Mouse (Mus musculus) natural killer cell, adult 2 months (primary cell): Measurements from ENCODE around the gene Rbfox1.

Experiments
- DNase-seq, 2 experiments: peaks; one replicate each; pipeline ENCODE4 v3.0.0; 2022; ENCODE audit warnings: low spot score in 2 of 2

Gene Rbfox1

DNA sequence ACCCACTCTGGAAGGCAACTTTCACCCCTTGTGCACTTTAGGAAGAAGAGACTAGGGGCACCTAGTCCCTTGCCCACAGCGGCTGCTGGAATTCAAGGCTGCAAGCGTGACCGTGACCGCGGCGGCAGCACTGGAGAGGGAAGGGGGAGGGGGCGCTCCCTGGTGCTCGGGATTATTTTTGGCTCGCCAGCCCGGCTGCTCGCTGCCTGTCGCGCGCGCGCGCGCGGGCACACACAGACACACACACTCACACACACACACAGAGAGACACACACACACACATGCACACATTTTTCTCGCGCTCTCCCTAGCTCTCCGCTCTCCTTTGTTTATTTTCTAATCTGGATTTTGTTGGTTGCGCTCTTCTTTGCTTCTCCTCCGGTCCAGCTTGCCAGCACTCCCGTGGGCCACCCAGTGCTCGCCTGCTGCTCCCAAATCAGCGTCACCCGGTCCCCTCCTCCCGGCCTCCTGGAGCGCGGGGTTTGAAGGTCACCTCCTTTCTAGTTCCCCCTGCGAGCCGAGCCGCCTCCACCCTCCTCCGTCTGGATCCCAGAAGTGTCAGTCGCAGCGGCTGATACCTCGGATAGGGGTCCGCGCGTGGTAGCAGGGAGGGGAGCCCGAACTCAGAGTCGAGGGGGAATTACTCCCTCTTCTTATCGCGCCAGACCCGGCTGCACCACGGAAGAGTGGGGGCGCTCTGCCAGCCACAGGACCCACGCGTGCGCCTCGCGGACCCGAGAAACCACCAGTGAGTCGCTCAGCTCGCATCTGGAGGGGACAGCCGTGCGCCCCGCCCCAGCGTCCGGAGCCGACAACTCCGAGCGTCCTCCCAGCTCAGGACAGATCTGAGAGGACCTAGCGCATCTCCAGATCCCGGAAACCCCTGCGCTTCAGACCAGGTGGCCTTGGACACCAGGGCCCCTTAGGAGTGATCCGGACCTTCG is at the start of gene Rbfox1:
Gene Rbfox1 (plus strand): TSS at position 610 of the 944 bp plus-strand sequence.
- no peak for DNase-seq

DNA sequence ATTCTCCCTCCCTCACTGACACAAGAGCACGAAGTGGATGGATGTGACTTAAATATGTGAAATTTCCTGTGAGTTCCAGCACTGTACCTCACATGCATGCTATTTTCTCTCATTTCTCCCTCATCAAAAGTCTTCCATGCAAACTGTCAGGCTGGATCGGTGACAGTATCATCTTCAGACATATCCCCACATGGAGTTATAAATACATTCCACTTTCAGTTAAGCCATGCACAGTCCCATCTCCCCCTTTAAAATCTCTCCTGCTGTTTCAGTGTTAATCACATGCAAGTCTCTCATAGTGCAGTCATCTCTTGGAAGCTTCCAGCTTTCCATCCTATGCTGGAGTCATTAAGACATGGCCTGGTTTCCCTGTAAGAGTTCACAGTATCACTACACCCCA is 48.4 kb upstream of the Rbfox1 start:
- no peak for DNase-seq

DNA sequence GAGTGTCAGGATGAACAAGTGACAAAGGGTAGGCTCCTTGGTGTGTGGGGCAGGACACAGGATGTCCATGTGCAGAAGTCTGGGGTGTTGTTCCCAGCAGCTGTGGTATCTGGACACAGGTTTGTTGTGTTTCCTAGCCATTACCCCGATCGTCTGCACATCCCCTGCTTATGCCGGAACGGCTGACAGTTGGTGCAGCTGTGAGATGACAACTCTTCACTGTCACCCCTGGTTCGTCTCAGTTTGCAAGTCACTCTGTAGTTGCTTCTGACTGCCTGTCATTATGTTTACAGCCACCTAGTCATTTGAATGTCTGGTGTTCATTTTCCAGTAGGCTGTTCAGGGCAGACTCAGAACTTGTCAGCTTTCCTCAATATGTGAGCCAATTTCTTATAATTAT is 44.0 kb upstream of the Rbfox1 start:
- no peak for DNase-seq

DNA sequence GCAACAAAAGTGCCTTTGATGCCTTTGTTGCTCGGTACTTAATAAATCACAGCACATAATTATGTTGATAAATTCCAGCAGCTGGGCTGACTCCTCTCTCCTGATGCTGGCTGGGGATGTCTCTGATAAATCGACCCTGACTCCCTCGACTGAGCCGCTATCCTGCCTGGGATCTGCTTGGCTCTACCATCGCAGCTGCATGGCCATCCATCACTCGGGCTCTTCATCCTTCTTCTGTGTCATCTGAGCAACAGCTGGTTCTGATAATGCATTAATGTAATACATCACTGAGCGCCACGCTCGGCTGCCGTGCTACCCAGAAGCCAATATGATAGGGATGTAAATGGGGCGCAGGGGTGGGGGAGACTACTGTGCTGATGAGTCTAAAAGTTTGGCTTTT is 39.5 kb upstream of the Rbfox1 start:
- DNase-seq, result no peak

DNA sequence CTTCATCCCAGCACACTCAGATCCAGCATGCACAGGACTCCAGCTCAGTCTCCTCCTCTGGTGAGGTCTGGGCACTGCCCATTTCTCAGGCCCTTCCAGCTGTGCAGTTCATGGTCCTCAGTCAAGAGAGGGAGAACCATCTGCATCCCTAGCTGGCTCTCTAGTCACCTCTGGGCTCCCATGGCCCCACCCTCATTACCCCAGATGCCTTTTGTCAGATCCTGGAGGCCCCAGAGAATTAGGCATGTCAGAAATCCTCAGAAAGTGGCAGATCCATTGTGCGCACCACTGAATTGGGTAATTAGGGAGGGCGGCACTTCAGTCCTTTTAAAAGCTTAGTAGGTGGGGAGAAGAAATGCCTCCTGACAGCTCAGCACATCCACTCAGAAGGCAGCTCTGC is 32.1 kb upstream of the Rbfox1 start:
- DNase-seq, result no peak

DNA sequence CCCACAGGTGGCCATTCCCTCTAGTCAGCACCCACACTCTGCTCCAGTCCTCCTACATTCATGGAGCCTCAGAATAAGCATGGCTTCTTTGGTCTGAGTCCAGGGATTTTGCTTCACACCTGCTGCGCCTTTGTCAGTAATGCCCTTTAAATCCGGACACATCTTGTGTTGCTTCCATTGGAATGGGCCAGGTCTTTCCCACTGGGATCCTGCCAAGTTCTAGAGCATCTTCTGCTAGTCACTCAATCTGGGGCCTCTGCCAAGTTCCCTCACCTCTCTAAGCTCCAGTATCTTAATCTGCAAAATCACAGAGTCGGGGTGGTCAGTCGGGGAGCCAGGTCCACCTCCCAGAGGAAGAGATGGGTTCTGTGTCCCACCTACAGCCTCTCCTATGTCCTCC is 20.8 kb upstream of the Rbfox1 start:
- no peak for DNase-seq

DNA sequence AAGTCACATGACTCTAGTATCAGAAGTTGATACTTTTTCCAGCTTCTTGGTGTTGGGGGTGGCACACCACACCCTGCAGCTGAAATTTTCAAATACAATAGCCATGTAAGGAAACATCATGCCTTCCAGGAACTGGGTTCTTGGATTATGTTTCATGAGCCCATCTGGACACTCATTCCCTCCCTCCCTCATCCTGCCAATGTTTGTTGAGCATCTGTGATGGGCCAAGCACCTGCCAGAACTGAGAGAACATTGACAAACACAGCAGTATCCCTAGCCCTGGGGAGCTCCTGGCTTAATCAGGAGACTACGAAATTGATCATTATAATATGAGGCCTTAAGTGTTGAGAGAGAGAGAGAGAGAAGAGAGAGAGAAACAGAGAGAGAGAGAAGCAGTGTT is 18.2 kb upstream of the Rbfox1 start:
- DNase-seq, result no peak

DNA sequence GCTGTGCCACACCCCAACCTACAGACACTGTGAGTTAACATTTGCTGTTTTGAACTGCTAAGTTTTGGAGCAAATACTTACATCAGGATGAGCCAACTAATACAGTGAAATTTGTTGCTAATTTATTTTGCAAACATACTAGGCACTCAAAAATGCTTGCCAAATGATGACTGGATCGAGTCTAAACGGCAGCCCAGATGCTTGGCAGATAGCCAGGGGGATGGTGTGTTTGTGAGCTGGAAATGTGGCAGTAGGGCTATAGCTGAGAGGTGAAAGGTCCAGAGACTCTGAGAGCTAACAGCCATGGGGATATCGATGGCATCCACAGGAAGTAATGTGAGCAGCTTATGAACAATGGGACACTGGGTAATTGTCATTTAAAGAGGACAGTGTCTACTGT is 14.8 kb upstream of the Rbfox1 start:
- DNase-seq, result no peak

DNA sequence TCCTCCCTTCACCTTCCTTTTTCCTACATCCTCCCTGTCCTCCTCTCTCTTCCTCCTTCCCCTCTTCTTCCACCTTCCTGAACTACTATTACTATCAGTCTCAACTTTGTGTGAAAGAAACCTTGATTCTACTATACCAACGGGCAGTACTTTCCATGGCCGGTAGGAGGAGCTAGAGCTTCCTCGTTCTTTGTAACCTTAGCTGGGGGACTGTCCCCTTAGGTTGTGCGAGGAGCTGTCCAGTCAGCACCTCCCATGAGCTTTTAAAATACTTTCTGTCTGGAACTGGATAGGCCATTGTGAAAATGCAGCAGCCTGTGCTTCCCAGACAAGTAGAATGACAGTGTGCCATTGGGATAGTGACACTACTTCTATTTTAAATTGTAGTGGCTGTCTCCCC is 3.3 kb upstream of the Rbfox1 start:
- no peak for DNase-seq

DNA sequence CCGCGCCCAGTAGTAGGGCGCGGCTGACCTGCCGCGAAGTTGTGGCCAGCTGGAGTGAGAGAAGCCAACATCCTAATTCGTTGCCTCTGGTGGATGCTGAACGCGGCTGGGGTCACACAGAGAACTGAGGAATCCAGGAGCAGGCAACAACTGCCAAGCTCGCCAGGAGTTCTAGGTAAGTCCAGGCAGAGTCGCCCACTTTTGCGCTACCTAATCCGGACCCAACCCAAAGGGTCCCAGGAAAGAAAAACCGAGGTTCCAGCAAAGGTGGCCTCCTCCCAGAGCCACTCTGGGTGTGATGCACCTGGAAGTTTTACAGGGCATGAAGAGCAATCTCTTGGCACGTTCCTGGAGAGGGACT is 515 bp downstream of the Rbfox1 start:
- DNase-seq, result no peak

DNA sequence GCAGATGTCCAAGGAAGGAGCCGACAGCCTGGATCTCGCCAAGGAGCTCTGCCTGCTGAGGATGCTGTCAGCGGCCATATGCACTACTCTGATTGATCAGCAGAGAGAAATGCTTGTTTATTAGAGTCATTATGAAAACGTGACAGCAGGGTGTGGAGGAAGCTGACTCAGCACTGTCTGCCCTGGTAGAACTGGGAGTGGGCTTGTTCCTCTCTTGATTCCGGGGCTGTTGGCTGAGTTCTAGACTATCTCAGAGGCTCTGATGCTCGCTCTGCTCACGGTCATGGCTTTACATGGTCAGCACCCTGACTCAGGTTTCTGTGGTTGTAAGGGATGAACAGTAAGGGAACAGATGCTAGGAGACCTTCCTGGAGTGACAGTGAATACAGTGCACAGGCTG is 10.4 kb downstream of the Rbfox1 start:
- DNase-seq, result no peak

DNA sequence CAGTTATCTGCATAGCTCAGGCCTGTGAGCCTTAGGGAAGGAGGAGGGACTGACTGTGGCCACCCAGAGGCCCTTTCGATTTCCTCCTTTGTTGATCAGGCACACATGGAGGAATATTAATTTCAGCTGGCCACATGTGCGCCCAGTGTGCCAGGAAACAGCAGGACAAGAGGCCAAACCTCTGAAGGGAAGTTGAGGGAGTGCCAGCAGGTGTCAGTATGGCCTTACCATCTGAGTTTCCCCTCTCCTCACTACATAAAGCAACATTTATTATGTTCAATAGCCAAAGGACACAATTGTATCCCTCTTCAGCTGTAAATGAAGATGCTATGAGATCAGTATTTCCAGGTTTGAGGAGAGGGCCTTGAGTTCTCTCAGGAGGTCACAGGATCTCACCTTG is 13.2 kb downstream of the Rbfox1 start:
- DNase-seq, result no peak

DNA sequence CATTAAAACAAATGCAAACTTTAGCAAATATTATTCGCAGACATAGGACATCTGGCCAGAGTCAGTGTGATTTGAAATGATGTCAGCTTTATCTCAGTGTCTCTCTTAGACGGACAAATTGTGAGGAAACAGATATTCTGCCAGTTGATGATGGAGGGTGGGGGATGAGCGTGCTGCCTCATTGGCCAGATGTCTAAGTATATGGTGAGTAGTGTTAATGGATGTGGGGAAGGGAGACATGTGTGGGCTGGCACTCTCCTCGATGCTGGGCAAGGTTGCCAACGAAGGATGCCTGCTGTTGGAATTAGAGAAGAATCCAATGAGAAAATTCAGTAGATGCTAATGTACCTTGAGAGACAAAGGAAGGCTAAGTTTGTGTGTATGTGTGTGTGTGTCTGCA is 25.6 kb downstream of the Rbfox1 start:
- DNase-seq, result no peak

DNA sequence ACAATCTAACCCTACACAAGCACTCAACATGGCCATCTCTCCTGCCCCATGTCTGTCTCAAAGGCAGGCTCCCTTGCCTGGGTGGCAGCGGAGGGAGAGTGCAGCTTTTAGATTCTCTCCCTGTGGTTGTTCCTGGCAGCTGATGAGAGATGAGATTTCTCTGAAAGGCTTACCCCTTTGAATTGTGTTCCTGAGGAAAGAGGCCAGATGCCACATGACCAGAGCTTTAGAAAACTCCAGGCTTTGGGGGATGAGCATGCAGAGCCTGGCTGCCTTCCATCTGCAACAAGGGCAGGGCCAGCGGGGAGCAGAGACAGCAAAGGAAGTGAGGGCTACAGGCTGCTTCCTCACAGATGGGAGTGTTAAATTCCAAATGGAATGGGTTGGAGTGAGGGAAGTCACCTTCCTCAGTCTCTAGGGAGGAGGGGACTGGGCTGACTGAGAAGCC is 26.7 kb downstream of the Rbfox1 start:
- no peak for DNase-seq

DNA sequence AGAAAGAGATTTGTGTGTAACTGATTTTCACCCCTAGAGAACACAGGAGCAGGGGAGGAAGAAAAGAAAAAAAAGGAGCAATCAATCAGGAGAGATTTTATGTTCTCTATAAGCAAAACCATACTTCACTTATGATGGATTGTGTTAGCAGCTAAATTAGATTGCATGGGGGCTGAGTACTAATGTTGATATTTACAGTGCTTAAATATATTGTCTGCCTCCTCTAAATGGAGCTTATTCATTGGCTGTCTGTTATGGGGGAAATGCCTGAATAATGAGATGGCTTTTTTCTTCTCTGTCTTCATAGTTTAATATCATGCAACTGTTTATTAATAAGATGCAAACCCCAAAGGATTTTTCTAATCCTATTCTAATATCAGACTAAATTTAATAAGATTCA is 32.8 kb downstream of the Rbfox1 start:
- no peak for DNase-seq

DNA sequence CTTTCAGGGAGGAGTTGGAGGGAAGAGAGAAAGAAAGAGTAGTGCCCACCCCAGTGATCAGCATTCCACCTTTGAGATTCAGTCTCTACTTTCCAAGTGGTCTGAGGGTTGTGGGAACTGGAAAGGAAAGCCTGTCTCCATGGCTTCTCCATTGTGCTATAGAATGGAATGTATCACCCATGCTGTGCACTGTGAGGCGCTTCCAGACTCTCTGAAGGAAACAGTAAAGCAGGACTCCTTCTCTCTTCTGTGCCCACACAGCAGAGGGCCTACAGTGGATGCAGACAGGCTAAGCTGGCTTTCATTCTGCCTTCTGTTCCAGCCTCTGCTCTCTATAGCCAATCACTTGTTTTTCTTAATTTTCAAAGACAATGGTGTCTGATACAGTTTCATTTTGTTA is 41.8 kb downstream of the Rbfox1 start:
- DNase-seq, result no peak

DNA sequence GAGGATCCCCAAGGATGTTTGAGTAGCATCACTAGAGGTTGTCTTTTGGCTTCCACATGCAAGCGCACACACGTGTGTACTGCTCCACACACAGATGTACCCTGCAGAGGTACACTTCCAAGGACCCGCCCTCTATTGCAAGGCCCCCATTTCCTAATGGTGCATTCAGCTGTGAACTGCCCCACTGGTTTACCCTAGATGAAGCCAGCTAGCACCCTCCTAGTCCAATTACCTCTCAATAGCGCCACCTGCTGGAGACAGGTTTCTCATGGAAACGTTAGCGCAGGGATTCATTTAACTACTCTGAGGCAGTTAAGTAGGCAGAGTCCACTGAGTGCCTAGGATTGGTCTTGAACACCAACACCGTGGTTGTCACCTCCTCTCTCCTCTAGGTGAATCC is 46.5 kb downstream of the Rbfox1 start:
- no peak for DNase-seq

DNA sequence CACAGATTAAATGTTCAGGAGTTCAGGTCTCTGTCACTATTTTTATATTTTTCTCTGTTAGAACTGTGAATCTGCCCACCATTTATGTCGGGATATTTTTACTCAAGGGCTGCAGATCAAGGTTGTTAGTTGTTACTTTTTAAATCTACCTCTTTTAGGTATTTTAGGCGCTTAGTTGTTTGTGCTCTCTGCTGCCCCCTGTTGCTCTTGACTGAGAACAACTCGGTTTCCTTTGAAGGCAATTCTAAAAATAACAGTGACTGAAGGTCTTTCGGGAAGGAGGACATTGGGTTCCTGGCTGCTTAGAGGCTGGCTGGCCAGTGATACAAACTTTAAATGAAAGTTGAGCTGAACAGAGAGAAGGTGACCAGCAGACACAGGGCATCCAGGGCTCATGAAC is 54.9 kb downstream of the Rbfox1 start:
- DNase-seq, result no peak

DNA sequence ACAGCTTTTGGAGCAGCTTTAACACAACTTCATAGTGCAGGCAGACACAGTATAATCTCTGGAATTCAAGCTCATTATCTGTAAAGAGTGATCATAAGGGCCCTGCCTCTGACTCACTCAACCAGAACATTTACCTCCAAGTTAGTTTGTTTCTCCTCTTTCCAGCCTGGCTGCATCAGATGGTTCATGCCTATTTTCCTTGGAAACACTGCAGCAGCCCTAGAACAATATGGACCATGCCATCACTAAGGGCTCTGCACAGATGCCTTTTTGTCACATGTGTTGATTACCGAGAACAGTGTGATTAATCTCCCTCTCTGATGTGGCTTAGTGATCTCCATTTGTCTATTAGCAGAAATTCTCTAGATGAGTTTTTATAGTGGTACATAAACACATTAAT is 60.5 kb downstream of the Rbfox1 start:
- no peak for DNase-seq

DNA sequence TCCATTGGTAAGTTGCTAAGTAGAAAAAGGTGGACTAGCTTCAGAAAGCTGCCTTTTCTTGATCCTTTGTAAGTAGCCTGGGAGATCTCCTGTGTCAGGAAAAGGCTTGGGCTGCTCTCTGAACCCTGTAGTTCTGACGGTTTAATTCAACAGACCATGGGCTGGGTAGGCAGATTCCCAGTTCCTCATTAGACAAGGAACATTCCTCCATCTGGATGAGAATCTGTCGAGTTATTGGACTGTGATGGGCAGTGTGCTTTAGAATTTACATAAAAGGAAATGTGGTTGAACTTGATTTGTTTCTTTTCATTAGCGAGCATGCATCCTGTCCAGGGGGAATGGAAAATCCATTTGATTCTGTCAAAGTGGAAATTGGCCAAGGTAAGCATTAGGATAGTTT is 68.0 kb downstream of the Rbfox1 start:
- DNase-seq, result no peak

DNA sequence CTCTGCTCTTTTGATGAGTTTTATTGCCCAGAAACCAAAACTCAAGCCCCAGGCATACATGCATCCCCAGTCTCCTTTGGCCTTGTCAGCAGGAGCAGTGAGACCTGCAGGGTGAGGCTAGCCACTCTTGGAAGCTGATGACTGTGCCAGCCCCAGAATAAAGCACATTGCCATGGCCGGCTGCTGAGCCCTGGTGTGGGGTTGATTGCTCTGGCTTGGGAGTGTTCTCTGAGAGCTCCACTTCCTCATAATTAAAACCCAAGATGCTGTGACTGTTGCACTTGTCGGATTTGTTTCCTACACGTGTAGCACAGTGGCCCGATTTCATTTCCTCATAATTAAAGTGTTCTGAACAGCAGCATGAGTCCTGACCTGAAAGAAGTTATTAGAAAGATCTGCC is 72.3 kb downstream of the Rbfox1 start:
- no peak for DNase-seq

DNA sequence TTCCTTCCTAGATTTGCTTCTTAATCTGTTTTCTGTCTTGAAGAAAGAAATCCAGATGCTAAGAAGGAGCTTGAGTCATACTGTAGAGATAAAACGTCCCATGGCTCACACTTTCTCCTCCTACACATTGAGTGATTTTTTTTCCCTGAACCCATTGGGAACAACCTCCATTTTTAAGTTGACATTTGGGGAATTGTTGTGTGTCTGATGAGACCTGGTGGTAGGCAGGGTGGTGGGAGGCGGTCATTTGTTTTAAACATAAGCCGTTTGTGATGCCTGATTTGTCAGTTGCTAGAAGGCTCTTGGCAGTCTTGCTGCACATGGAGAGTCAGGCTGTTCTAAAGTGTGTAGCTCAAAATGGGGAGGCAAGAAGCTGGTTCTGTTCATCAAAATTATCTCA is 76.6 kb downstream of the Rbfox1 start:
- no peak for DNase-seq

DNA sequence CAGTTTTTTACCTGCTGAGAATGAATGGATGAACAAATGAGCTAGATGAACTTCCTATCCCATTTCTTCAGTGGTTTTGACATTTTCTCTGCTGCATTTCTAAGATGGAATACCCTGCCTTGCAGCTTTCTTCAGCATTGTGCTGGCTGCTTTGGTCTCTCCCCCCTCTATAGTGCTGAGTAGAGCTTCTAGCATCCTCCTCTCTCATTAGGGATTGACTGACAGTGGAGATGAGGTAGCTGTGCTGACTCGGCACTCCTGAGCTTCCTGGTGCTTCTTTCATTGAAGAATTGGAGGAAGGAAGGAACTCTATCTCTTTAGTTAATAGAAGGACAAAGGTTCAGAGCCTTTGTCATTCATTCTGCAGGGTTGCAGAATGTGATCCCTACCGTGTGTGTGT is 89.0 kb downstream of the Rbfox1 start:
- no peak for DNase-seq
